In genomic region chr14:57999402-57999734, GRCm38 (mm10) we compare ENCODE assay signal across 8 mouse cellular contexts. TPM values are rescaled to one million over a fixed set of nuclear protein-coding genes. Genes with fewer than 3 reads are reported as not detected.
A peak's percentile ranks its signal among the peaks of the same experiment; 100 is the strongest.
DNase-seq lines count a peak whose midpoint lies in the region; ATAC-seq and TF ChIP-seq lines count a peak whose summit lies in the region.

No protein-coding gene starts in this region.

- no peak overlapping the region for H3K9ac ChIP-seq in kidney, postnatal 0 days (ENCODE audit: low read depth, low read length)
- peak overlapping the region; percentile 90 for H3K9ac ChIP-seq in embryonic facial prominence, embryonic 11.5 days (replicated peaks; ENCODE audit: low read length)
- peak overlapping the region; percentile 94 for H3K9ac ChIP-seq in intestine, embryonic 14.5 days (ENCODE audit: low read length)
- no peak overlapping the region for H3K9ac ChIP-seq in midbrain, postnatal 0 days (replicated peaks; ENCODE audit: low read length, poor library complexity, severe bottlenecking)

- DNase-seq in kidney, postnatal 0 days (ENCODE audit: low spot score), result no peak
- DNase-seq in kidney, postnatal 36 days, result no peak
- DNase-seq in embryonic facial prominence, embryonic 11.5 days (ENCODE audit: low spot score), result no peak
- DNase-seq in intestine, embryonic 14.5 days (ENCODE audit: low spot score), result no peak
- DNase-seq in midbrain, postnatal 0 days (ENCODE audit: low spot score), result no peak
- DNase-seq in adrenal gland, postnatal 36 days, result no peak

- H3K4me3 ChIP-seq in kidney, postnatal 0 days (replicated peaks; ENCODE audit: low read depth, low read length), result peak overlapping the region; percentile 75
- H3K4me3 ChIP-seq in embryonic facial prominence, embryonic 11.5 days (ENCODE audit: low read depth, low read length), result peak overlapping the region; percentile 83
- peak overlapping the region; percentile 86 for H3K4me3 ChIP-seq in intestine, embryonic 14.5 days (ENCODE audit: low read depth, low read length)
- H3K4me3 ChIP-seq in midbrain, postnatal 0 days (ENCODE audit: low read depth, low read length), result peak overlapping the region; percentile 93

- no peaks in the 10 kb centered on the region for H3K9me3 ChIP-seq in kidney, postnatal 0 days (replicated peaks; ENCODE audit: low read length)
- no peaks in the 10 kb centered on the region for H3K9me3 ChIP-seq in embryonic facial prominence, embryonic 11.5 days (replicated peaks; ENCODE audit: control insufficient read depth, low read length)
- no peaks in the 10 kb centered on the region for H3K9me3 ChIP-seq in intestine, embryonic 14.5 days (ENCODE audit: control insufficient read depth, low read length)
- H3K9me3 ChIP-seq in midbrain, postnatal 0 days (ENCODE audit: low read length), result no peaks in the 10 kb centered on the region

- H3K36me3 ChIP-seq in kidney, postnatal 0 days (ENCODE audit: insufficient read depth, low read length), result no peaks in the 10 kb centered on the region
- no peaks in the 10 kb centered on the region for H3K36me3 ChIP-seq in embryonic facial prominence, embryonic 11.5 days (replicated peaks; ENCODE audit: control insufficient read depth, insufficient read depth, low read depth, low read length)
- no peaks in the 10 kb centered on the region for H3K36me3 ChIP-seq in intestine, embryonic 14.5 days (ENCODE audit: control insufficient read depth, insufficient read depth, low read length)
- no peaks in the 10 kb centered on the region for H3K36me3 ChIP-seq in midbrain, postnatal 0 days (ENCODE audit: insufficient read depth, low read length)

- peak overlapping the region; percentile 81; the same call in 1 of the 2 replicates for H3K4me2 ChIP-seq in kidney, postnatal 0 days (ENCODE audit: low read length)
- peak overlapping the region; percentile 69 for H3K4me2 ChIP-seq in embryonic facial prominence, embryonic 11.5 days (ENCODE audit: low read depth, low read length)
- peak overlapping the region; percentile 74 for H3K4me2 ChIP-seq in intestine, embryonic 14.5 days (ENCODE audit: low read length)
- peak overlapping the region; percentile 95 for H3K4me2 ChIP-seq in midbrain, postnatal 0 days (ENCODE audit: low read depth, low read length, poor library complexity, severe bottlenecking)

- H3K27me3 ChIP-seq in kidney, postnatal 0 days (ENCODE audit: insufficient read depth, low read length), result no peaks in the 10 kb centered on the region
- no peaks in the 10 kb centered on the region for H3K27me3 ChIP-seq in embryonic facial prominence, embryonic 11.5 days (ENCODE audit: control insufficient read depth, insufficient read depth, low read length)
- no peaks in the 10 kb centered on the region for H3K27me3 ChIP-seq in intestine, embryonic 14.5 days (replicated peaks; ENCODE audit: control insufficient read depth, insufficient read depth, low read length)
- no peaks in the 10 kb centered on the region for H3K27me3 ChIP-seq in midbrain, postnatal 0 days (ENCODE audit: insufficient read depth, low read length)

- TF ChIP-seq CTCF in kidney, postnatal 0 days (IDR thresholded peaks at IDR 0.05; ENCODE audit: low read depth), result peak; percentile 33; the same call in 1 of the 2 replicates
- TF ChIP-seq CTCF in midbrain, postnatal 0 days (IDR thresholded peaks at IDR 0.05), result peak; percentile 41

- WGBS in kidney, postnatal 0 days, result 31% methylated on average over 5 of the region's 5 CpGs
- 28% methylated on average over 5 of the region's 5 CpGs for WGBS in embryonic facial prominence, embryonic 11.5 days
- WGBS in intestine, embryonic 14.5 days, result 33% methylated on average over 5 of the region's 5 CpGs
- 35% methylated on average over 5 of the region's 5 CpGs for WGBS in midbrain, postnatal 0 days

- no peak overlapping the region for H3K27ac ChIP-seq in kidney, postnatal 0 days
- H3K27ac ChIP-seq in embryonic facial prominence, embryonic 11.5 days (replicated peaks; ENCODE audit: low read depth, low read length), result 0 out of 2 replicates have a peak overlapping the region, but pooled peaks have one; percentile 86
- no peak overlapping the region for H3K27ac ChIP-seq in intestine, embryonic 14.5 days (ENCODE audit: low read depth)
- peak overlapping the region; percentile 88; the same call in 1 of the 2 replicates for H3K27ac ChIP-seq in midbrain, postnatal 0 days (ENCODE audit: low read depth, low read length)

- H3K4me1 ChIP-seq in kidney, postnatal 0 days (replicated peaks; ENCODE audit: insufficient read depth, low read length), result no peaks in the 10 kb centered on the region
- H3K4me1 ChIP-seq in embryonic facial prominence, embryonic 11.5 days (ENCODE audit: control insufficient read depth, insufficient read depth, low read length), result no peaks in the 10 kb centered on the region
- peaks cover 10% of the 10 kb centered on the region for H3K4me1 ChIP-seq in intestine, embryonic 14.5 days (replicated peaks; ENCODE audit: control insufficient read depth, insufficient read depth, low read length)
- H3K4me1 ChIP-seq in midbrain, postnatal 0 days (ENCODE audit: insufficient read depth, low read length), result no peaks in the 10 kb centered on the region

- no peak for ATAC-seq in kidney, postnatal 0 days (replicated peaks; ENCODE audit: low FRiP score, low read depth)
- no peak for ATAC-seq in embryonic facial prominence, embryonic 11.5 days (replicated peaks; ENCODE audit: insufficient number of reproducible peaks, low FRiP score, low TSS enrichment, low read depth)
- ATAC-seq in intestine, embryonic 14.5 days (replicated peaks; ENCODE audit: low FRiP score, low TSS enrichment, low read depth), result no peak
- no peak; the same call in 1 of the 2 replicates for ATAC-seq in midbrain, postnatal 0 days (ENCODE audit: low FRiP score)
- no peak for ATAC-seq in cerebellum, adult (ENCODE audit: insufficient number of reproducible peaks, low FRiP score, low TSS enrichment)
- no peak for ATAC-seq in activated CD4-positive, CD25-positive, alpha-beta regulatory T cell, adult 4 months

RNA-seq across cellular contexts. Expression of gene Micu2, which starts 0.3 kb away (rescaled TPM):
- polyA plus RNA-seq in kidney, postnatal 0 days (2015; fragmentation: Nextera tagmentation; extraction: Ambion mirVana), result 84.4 and 87.0 TPM in 2 replicates
- 67.6 and 72.6 TPM in 2 replicates for polyA plus RNA-seq in embryonic facial prominence, embryonic 11.5 days (2014; fragmentation: Nextera tagmentation; extraction: Ambion mirVana)
- 51.4 and 53.4 TPM in 2 replicates for polyA plus RNA-seq in intestine, embryonic 14.5 days (2014; fragmentation: Nextera tagmentation; extraction: Ambion mirVana)
- total RNA-seq in midbrain, postnatal 0 days (2014; rRNA removed), result 50.8 and 59.5 TPM in 2 replicates
- polyA plus RNA-seq in midbrain, postnatal 0 days (2015; fragmentation: Nextera tagmentation; extraction: Ambion mirVana), result 70.7 and 71.6 TPM in 2 replicates
- 10 to 100 TPM; 49.9 to 72.6 TPM for total RNA-seq in adrenal gland, postnatal 36 days (2021)
- polyA plus RNA-seq in activated CD4-positive, CD25-positive, alpha-beta regulatory T cell, adult 4 months (2017; shearing (Covaris generic)), result 10 to 100 TPM; 12.1 to 14.0 TPM

Comparison
In these comparisons a context has a peak if more than half of its experiments do, and no peak if none do; other contexts are left out.
1. H3K27ac ChIP-seq: peak in embryonic facial prominence, embryonic 11.5 days (single experiment) and midbrain, postnatal 0 days (single experiment); none in kidney, postnatal 0 days (single experiment) and intestine, embryonic 14.5 days (single experiment).
2. H3K9ac ChIP-seq: peak in embryonic facial prominence, embryonic 11.5 days (single experiment) and intestine, embryonic 14.5 days (single experiment); none in kidney, postnatal 0 days (single experiment) and midbrain, postnatal 0 days (single experiment).
3. Peak in every context shown above with its lines, with median percentiles within 50 percentile points of each other: H3K4me2 ChIP-seq and H3K4me3 ChIP-seq.